Mouse (Mus musculus) cerebellum, adult 9-11 months (tissue): ENCODE measurements at regions not wholly inside any gene's neighbourhood (a gene's known extent, or its start where the extent isn't known, plus 50 kb on each side); places are given as distances from the start of the nearest gene placed in this dataset.
A peak's percentile ranks its signal among the peaks of the same experiment; 100 is the strongest.

Experiments used
- DNase-seq: peaks from one replicate; pipeline ENCODE4 v3.0.0; 2022

DNA sequence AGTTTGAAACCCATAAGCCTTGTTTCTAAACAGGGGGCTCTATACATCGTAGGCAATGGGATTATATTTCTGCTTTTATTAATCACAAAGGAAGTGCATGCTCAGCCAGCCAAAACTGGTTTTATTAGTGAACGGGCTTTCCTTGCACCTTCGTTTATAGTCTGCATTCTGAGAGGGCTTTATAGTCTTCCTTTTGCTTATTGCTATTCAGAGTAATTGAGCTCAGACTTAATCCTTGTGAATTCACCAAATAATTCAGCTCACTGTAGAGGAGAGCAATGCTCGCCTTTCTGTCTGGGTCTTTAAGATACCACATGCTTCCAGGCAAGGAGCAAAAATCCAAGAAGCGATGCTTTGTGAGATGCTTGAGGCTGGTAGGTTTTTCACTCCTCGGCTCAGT, 984.3 kb downstream of the Slc4a3 start:
- DNase-seq: no peak

DNA sequence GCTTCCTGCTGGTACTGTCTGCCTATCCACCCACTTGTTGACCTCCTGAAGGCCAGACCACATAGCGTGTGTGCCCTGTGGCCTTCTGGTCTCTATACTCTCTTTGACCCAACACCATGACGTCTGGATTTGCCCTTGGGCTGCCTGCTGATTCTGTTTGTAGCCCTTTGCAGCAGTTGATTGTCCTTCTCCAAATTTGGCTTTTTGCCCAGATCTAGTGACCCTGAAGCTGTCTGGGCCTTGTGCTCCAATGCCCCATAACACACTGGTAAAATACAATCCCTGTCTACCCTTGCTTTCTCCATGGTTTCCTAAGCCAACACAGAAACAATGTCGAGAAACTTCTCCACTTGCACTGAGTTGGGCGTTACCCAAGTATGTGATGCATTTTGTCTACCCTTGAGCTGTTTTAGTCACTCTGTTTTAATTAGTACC, 979.3 kb downstream of the Epha4 start:
- DNase-seq: no peak

GRCm38 (mm10) chr1:76540529-76540928, 974.4 kb downstream of the Epha4 start:
- DNase-seq: no peak

- DNase-seq: no peak
Measured at GRCm38 (mm10) chr1:76550876-76551275, 964.0 kb downstream of the Epha4 start.

DNA sequence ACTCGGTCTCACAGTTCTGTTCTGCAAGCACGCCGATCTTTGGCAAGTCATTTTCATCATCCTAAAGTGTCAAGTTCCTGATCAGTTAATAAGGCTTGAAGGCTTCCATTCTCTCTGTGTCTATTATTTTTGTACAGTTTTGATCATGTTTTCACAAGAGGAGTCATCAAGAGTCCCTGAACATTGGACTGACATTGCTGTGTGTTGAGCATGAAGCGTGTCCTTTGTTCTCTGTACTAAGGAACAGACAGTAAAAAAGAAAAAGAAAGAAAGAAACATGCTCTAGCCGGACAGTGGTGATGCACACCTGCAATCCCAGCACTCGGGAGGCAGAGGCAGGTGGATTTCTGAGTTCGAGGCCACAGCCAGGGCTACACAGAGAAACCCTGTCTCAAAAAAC, 955.4 kb downstream of the Epha4 start:
- DNase-seq: no peak

DNA sequence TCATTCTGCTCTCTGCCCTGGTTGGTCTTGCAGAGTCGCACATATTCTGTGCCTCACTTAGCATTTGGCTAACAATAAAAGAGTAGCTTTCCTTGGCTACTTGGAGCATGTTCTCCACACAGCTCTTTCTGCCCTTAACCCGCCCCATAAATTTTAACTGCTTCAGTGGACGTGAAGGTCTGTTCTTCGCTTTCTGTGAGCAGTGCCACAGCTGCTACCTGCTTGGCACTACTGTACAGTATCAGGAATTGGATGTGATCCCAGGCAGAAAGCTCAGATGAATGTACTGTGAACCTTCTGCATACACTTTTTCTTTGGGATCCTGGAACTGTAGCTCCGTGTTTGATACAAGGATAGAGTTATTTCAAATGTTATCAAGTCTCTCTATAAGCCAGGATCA, 939.4 kb downstream of the Epha4 start:
- DNase-seq: peak; percentile 5

- no peak for DNase-seq
Measured at GRCm38 (mm10) chr1:76585921-76586320, 929.0 kb downstream of the Epha4 start.

- no peak for DNase-seq
Measured at GRCm38 (mm10) chr1:76625831-76626230, 889.1 kb downstream of the Epha4 start.

- no peak for DNase-seq
Measured at GRCm38 (mm10) chr1:76629861-76630260, 885.0 kb downstream of the Epha4 start.

- no peak for DNase-seq
Measured at GRCm38 (mm10) chr1:76634071-76634470, 880.8 kb downstream of the Epha4 start.

DNA sequence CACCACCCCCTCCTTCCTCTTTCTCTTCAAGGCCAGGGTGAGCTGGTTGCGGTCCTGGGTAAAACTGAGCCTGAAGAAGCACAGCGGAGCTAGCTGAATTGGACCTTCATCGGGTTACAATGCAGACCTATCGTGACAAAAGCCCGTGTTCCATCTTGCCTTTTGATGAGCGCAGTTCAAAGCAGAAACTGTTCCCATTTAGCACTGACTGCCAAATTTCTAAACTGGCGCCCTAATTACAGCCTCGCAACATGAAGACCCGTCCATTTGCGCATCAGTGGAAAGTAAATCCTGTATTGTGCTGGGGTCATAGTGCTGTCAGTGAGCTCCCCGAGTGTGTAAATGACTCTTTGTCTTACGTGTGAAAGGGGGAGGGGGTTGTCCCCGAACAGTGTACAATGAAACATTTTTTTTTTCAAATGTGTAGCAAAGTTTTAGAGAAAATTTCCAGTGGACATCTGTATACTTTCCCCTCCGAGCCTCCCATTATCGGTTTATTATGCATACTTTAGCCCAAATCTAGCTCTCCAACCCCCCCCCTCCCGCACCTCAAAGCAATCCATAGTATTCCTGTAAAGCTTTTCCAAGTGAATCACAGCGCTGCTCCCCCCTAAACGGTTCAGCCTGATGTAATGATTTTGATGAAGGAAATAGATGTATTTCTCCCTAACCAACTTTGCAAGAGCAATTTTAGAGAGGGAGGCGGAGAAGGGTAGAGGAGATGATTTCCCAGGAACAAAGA, 877.4 kb downstream of the Epha4 start:
- no peak for DNase-seq

- no peak for DNase-seq
Measured at GRCm38 (mm10) chr1:76638010-76638400, 876.9 kb downstream of the Epha4 start.

DNA sequence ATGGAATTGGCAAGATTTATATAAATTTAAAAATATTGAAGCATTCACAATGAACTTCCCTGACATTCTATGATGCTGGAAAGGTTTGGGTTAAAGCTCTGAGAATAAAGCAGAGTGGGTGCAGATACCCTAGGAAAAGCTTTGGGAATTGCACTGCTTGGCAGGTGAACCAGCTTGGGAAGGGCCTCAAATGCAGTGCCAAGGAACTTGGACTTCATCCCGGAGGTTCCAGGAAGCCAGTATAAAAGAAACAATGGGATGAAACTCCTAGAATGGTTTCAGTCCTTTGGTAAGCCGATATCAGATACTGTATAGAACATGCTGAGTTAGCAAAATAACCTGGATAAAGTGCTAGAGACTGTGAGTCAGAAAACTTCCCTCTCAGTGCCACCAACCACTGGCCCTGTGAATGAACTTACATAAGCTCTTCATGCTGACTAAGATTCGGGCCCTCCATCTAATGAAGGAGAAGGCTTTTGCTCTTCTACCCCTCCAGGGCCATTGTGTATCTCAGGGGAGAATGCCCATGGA, 873.6 kb downstream of the Epha4 start:
- DNase-seq: no peak

DNA sequence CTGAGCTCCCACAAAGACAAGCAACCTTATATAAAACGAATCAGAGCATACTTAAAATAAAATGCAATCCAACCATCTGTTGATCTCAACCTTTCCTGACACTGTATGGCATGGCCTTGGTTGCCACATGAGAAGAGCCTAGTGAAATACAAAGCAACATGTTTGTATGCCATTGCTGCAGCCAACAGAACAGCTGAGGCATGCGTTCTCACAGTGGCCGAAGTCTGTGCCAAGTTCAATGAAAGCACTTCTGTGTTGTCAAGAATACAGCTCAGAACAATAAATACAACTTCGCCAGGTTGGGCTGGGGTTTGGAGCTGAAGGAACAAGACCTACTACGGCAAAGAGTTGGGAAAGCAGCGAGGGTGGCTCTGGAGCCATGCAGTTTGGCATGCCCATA, 872.2 kb downstream of the Epha4 start:
- no peak for DNase-seq

DNA sequence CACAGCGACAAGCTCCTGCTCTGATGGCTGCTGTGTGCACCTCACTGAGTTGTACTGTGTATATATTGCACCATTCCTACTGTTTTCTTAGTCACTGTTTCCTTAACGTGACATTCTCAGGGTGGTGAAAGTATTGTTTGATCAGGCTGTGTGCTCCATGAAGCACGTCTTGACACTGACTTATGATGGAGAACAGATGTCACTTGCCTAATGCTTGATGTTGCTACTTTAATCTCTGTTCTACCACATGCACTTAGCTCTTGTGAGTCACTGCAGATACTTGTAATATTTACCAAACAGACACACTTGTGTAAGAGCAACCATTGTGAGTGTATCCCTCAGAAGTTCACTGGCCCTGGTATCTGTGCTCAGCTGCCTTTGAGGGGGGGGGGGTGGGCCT, 870.0 kb downstream of the Epha4 start:
- no peak for DNase-seq

GRCm38 (mm10) chr1:76654826-76655225, 860.1 kb downstream of the Epha4 start:
- no peak for DNase-seq

- DNase-seq: no peak
Measured at GRCm38 (mm10) chr1:76658228-76658627, 856.7 kb downstream of the Epha4 start.

DNA sequence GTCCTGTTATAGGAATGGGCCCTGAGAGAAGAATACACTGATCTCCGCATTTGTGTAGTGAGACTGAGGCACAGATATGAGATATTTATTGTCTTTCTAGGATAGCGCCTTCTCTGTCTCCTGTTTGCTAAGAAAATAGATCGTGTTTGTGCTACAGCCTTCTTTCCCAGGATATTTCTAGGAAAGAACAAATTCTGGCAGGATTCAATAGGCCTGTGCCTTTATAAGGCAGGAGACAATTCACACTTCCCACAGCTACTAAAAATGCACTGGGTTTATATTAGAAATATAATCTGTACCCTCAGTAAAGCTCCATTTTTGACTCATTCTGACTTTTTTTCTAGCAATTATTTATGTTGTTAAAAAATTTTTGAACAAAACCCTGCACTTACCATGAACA, 854.7 kb downstream of the Epha4 start:
- DNase-seq: no peak

- DNase-seq: no peak
Measured at GRCm38 (mm10) chr1:76664381-76664780, 850.5 kb downstream of the Epha4 start.

GRCm38 (mm10) chr1:76676836-76677235, 838.1 kb downstream of the Epha4 start:
- no peak for DNase-seq

GRCm38 (mm10) chr1:76705556-76705955, 809.3 kb downstream of the Epha4 start:
- no peak for DNase-seq

DNA sequence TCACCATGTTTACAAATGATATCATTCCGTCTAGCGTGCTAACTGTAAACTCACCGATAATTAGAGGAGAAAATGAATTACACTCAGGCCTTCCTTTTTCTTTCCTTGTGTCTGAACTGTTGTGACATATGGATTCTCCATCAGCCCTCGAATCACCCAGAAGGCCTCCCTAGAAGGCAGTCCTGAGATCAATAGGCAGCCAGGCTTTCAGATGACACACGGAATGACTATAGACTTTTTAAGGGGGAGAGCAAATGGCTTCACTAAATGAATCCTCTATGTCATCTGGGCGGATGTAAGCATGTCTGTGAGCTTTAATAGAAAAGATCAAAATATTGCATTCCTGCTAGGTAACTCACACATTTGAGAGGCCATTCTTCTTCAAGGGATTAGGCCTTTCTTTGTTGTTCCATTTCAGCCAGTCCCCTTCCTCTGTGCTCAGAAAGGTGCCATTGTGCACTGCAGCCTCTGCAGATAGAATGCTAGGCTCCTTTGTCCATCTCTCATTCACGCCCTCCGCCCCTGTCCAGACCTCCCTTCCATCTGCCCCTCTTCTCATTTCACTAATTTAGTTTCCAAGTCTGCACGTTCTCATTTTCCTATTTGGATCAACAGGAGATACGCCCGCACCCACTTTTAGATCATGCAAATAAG, 797.1 kb downstream of the Epha4 start:
- DNase-seq: no peak

DNA sequence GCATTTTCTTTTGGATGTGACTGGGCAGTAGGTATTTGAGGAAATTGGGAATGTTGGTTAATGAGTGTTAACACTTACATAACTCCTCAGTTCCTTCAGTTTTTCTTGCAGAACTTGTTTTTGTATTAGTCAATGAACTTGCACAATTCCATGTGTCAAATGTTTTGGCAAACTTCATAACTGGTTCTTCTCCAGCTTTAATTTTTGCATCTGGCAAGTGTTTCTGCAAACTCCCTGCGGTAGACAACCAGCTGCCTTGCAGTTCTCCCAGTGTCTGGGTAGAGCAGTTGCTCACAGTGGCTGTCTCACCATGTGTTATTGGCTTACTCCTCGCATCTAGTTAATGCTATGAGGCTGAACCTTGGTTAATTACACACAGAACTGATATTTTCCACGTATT, 790.4 kb downstream of the Epha4 start:
- no peak for DNase-seq

- peak; percentile 35 for DNase-seq
Measured at GRCm38 (mm10) chr1:76737003-76737402, 777.9 kb downstream of the Epha4 start.

GRCm38 (mm10) chr1:76737663-76738062, 777.2 kb downstream of the Epha4 start:
- DNase-seq: peak; percentile 94
